Mouse (Mus musculus): ENCODE measurements around the gene Fbn1. TPM values are rescaled to one million over a fixed set of nuclear protein-coding genes. Genes with fewer than 3 reads are reported as not detected.

Gene Fbn1
- polyA plus RNA-seq, 1 experiment from 2014 or later = 20.8 TPM

GRCm38 (mm10) chr2:125380086-125380485 lies 127.7 kb downstream of the Fbn1 start:
- Histone ChIP-seq H3K9ac (no peak overlapping the region), H3K4me3 (replicated peaks) (no peak overlapping the region), H3K9me3 (no peaks in the 10 kb centered on the region), H3K36me3 (no peaks in the 10 kb centered on the region), H3K4me1 (replicated peaks) (no peaks in the 10 kb centered on the region), H3K27ac (no peak overlapping the region), H3K4me2 (replicated peaks) (no peak overlapping the region), H3K27me3 (replicated peaks) (no peaks in the 10 kb centered on the region)
- ATAC-seq = no peak
- WGBS = 55% methylated on average over 2 of the region's 2 CpGs

GRCm38 (mm10) chr2:125379206-125379605 lies 128.6 kb downstream of the Fbn1 start:
- no peaks in the 10 kb centered on the region for H3K36me3 ChIP-seq
- H3K9me3 ChIP-seq = no peaks in the 10 kb centered on the region
- H3K4me1 ChIP-seq (replicated peaks) = no peaks in the 10 kb centered on the region
- no peak for ATAC-seq
- H3K27me3 ChIP-seq (replicated peaks) = no peaks in the 10 kb centered on the region
- H3K9ac ChIP-seq = no peak overlapping the region
- WGBS = 82% methylated on average over 2 of the region's 2 CpGs
- no peak overlapping the region for H3K4me2 ChIP-seq (replicated peaks)
- no peak overlapping the region for H3K27ac ChIP-seq
- H3K4me3 ChIP-seq (replicated peaks) = no peak overlapping the region

- ATAC-seq = no peak
- H3K27ac ChIP-seq = no peak overlapping the region
- no peak overlapping the region for H3K4me2 ChIP-seq (replicated peaks)
- WGBS = 71% methylated on average over 5 of the region's 5 CpGs
- no peaks in the 10 kb centered on the region for H3K4me1 ChIP-seq (replicated peaks)
- no peaks in the 10 kb centered on the region for H3K27me3 ChIP-seq (replicated peaks)
- H3K4me3 ChIP-seq (replicated peaks) = no peak overlapping the region
- no peak overlapping the region for H3K9ac ChIP-seq
- H3K36me3 ChIP-seq = no peaks in the 10 kb centered on the region
- no peaks in the 10 kb centered on the region for H3K9me3 ChIP-seq
Observed at GRCm38 (mm10) chr2:125375926-125376325, 131.9 kb downstream of the Fbn1 start.

DNA sequence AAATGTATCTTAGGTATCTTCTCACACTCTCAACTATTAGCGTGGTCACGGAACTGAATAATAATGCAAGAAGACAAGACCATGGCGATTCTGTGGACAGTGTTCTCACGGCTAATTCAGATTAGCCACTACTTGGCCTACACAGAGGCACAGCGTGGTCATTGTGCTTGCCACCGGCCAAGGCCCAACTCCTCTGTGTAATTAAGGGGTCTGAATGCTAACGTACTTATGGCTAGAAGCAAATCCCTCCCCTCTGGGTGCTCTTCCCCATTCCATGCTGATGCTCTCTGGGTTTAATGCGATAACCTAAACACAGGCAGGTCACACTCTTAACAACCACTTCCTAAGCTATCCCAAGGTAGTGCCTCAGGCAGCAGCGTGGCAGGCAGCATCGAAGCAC lies 132.5 kb downstream of the Fbn1 start:
- Histone ChIP-seq H3K27ac (no peak overlapping the region), H3K9me3 (no peaks in the 10 kb centered on the region), H3K4me1 (replicated peaks) (no peaks in the 10 kb centered on the region), H3K9ac (no peak overlapping the region), H3K4me3 (replicated peaks) (no peak overlapping the region), H3K27me3 (replicated peaks) (no peaks in the 10 kb centered on the region), H3K36me3 (no peaks in the 10 kb centered on the region), H3K4me2 (replicated peaks) (no peak overlapping the region)
- no peak for ATAC-seq
- 77% methylated on average over 10 of the region's 10 CpGs for WGBS

- H3K4me2 ChIP-seq (replicated peaks) = no peak overlapping the region
- H3K27me3 ChIP-seq (replicated peaks) = no peaks in the 10 kb centered on the region
- no peak overlapping the region for H3K9ac ChIP-seq
- no peak overlapping the region for H3K4me3 ChIP-seq (replicated peaks)
- H3K9me3 ChIP-seq = no peaks in the 10 kb centered on the region
- no peaks in the 10 kb centered on the region for H3K4me1 ChIP-seq (replicated peaks)
- WGBS = 91% methylated on average over 8 of the region's 8 CpGs
- no peak for ATAC-seq
- H3K36me3 ChIP-seq = no peaks in the 10 kb centered on the region
- H3K27ac ChIP-seq = no peak overlapping the region
Observed at GRCm38 (mm10) chr2:125369666-125370065, 138.1 kb downstream of the Fbn1 start.

DNA sequence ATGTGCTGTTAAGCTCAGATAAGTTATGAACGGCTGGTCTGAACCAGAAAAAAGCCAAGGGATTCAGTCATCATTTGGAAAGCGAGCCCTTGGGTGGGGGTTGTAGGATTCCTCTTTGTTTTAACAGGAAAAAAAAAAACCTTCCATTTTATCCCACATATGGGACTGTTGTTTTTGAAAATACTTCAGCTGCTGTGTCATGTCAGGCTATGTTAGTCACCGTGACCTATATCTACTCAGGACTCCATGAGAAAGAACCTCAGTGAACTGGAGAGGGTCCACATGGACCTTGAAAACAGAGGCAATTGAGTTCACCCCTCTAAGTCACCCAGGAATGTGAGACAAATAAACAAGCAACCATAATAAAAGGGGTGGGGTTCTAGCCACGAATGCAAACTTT lies 139.2 kb downstream of the Fbn1 start:
- Histone ChIP-seq H3K36me3 (no peaks in the 10 kb centered on the region), H3K27me3 (replicated peaks) (no peaks in the 10 kb centered on the region), H3K9me3 (no peaks in the 10 kb centered on the region), H3K4me2 (replicated peaks) (no peak overlapping the region), H3K4me3 (replicated peaks) (no peak overlapping the region), H3K27ac (no peak overlapping the region), H3K9ac (no peak overlapping the region), H3K4me1 (replicated peaks) (no peaks in the 10 kb centered on the region)
- WGBS = 54% methylated on average over 4 of the region's 4 CpGs
- no peak for ATAC-seq

- H3K36me3 ChIP-seq = 0 out of 2 replicates have a peak, but pooled peaks cover 6% of the 10 kb centered on the region
- H3K4me2 ChIP-seq (replicated peaks) = no peak overlapping the region
Observed at GRCm38 (mm10) chr2:125361661-125362060, 146.1 kb downstream of the Fbn1 start.

DNA sequence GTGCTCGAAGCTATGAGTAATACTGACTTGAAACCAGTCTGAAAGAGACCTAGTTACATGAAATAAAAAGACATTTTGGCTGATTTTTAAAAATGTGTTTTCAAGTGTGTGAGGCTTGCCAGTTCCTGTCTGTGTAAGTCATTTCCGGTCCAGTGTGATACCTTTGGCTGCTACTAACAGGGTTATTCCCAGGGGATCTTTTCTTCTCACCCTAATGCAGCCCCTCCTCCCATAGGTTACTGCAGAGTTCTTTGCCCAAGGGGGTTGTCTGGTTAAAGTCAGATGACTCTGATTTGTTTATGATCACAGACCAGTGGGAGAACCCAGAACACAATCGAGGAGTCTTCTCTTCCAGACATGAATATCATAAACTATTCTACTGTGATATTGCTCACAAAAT lies 151.3 kb downstream of the Fbn1 start:
- Histone ChIP-seq H3K36me3 (0 out of 2 replicates have a peak, but pooled peaks cover 7% of the 10 kb centered on the region), H3K4me3 (replicated peaks) (no peak overlapping the region), H3K27ac (peak overlapping the region; percentile 66; the same call in 1 of the 2 replicates), H3K27me3 (replicated peaks) (no peaks in the 10 kb centered on the region), H3K4me2 (replicated peaks) (no peak overlapping the region), H3K9ac (no peak overlapping the region), H3K4me1 (replicated peaks) (no peaks in the 10 kb centered on the region), H3K9me3 (no peaks in the 10 kb centered on the region)
- ATAC-seq = no peak
- 31% methylated on average over 3 of the region's 3 CpGs for WGBS

More at GRCm38 (mm10) chr2:125361661-125362060, 146.1 kb downstream of the Fbn1 start:
- H3K9ac ChIP-seq = no peak overlapping the region
- H3K27me3 ChIP-seq (replicated peaks) = no peaks in the 10 kb centered on the region
- ATAC-seq = no peak
- H3K4me3 ChIP-seq (replicated peaks) = no peak overlapping the region
- no peaks in the 10 kb centered on the region for H3K4me1 ChIP-seq (replicated peaks)
- 76% methylated on average over 4 of the region's 4 CpGs for WGBS
- no peaks in the 10 kb centered on the region for H3K9me3 ChIP-seq
- H3K27ac ChIP-seq = no peak overlapping the region

DNA sequence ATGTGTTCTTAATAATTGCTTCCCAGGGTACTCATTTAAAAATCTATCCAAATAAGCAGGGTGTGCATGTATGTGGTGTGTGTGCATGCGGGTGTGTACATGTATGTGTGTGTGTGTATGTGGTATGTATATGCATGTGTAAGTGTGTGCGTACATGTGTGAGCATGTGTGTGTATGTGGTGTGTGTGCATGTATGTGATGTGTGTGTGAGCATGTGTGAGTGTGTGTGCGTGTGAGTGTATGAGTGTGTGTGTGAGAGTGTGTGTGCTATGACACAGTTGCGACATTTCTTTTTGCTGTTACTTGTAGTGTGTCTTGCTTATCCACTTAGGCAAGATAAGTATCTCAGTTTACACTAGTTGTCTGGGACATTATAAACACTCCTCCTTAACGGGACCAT lies 151.7 kb downstream of the Fbn1 start:
- no peaks in the 10 kb centered on the region for H3K9me3 ChIP-seq
- 0 out of 2 replicates have a peak, but pooled peaks cover 8% of the 10 kb centered on the region for H3K36me3 ChIP-seq
- peak overlapping the region; percentile 66 for H3K27ac ChIP-seq
- no peaks in the 10 kb centered on the region for H3K4me1 ChIP-seq (replicated peaks)
- no peak overlapping the region for H3K4me2 ChIP-seq (replicated peaks)
- H3K9ac ChIP-seq = no peak overlapping the region
- ATAC-seq = peak; percentile 17; the same call in 1 of the 2 replicates
- H3K4me3 ChIP-seq (replicated peaks) = no peak overlapping the region
- 62% methylated on average over 5 of the region's 5 CpGs for WGBS
- H3K27me3 ChIP-seq (replicated peaks) = no peaks in the 10 kb centered on the region

- peak overlapping the region; percentile 18; the same call in 1 of the 2 replicates for H3K27ac ChIP-seq
- 40% methylated on average over 11 of the region's 11 CpGs for WGBS
- H3K9ac ChIP-seq = no peak overlapping the region
- no peak overlapping the region for H3K4me3 ChIP-seq (replicated peaks)
- H3K4me2 ChIP-seq (replicated peaks) = no peak overlapping the region
- no peak for ATAC-seq
- H3K9me3 ChIP-seq = no peaks in the 10 kb centered on the region
- 0 out of 2 replicates have a peak, but pooled peaks cover 11% of the 10 kb centered on the region for H3K36me3 ChIP-seq
- no peaks in the 10 kb centered on the region for H3K27me3 ChIP-seq (replicated peaks)
- no peaks in the 10 kb centered on the region for H3K4me1 ChIP-seq (replicated peaks)
Observed at GRCm38 (mm10) chr2:125355216-125355971, 152.4 kb downstream of the Fbn1 start.

DNA sequence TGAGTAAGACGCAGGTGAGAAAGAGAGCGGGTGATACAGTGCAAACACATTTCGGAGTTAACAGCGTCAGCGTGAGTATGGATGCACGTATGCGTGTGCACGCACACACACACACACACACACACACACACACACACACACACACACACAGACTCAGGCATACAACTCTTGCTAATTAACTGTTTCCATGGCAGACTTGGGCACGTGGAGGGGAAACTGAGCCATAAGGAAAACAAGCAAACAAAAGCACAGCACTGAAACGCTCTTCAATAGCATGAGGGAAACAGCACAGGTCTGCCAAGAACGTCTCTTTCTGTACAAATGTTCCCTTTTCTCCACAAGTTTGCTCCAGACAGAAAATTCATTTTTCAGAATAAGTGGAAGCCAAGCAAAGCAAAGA lies 153.2 kb downstream of the Fbn1 start:
- 0 out of 2 replicates have a peak, but pooled peaks cover 11% of the 10 kb centered on the region for H3K36me3 ChIP-seq
- WGBS = 83% methylated on average over 11 of the region's 11 CpGs
- no peaks in the 10 kb centered on the region for H3K9me3 ChIP-seq
- no peak overlapping the region for H3K4me2 ChIP-seq (replicated peaks)
- H3K4me1 ChIP-seq (replicated peaks) = no peaks in the 10 kb centered on the region
- no peaks in the 10 kb centered on the region for H3K27me3 ChIP-seq (replicated peaks)
- H3K27ac ChIP-seq = no peak overlapping the region
- no peak for ATAC-seq
- no peak overlapping the region for H3K4me3 ChIP-seq (replicated peaks)
- no peak overlapping the region for H3K9ac ChIP-seq

DNA sequence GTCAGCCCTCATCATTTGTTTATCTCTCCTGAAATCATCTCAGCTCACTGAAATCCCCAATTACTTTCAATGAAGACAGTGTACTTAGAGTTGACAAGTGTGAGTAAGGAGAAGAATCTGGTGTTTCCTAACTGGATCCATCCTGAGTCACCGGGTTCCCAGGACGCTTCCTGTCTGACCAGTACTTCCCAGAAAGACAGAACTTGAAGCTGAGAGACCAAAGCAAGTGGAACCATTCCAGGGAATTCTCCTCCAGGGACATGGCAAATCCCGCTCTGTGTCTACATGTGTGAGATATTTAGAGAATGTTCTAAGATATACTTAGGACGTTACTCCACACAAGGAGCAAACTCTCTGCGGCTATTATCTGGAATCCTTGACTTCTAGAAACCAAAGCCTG lies 158.6 kb downstream of the Fbn1 start:
- H3K9ac ChIP-seq = no peak overlapping the region
- no peaks in the 10 kb centered on the region for H3K9me3 ChIP-seq
- no peaks in the 10 kb centered on the region for H3K4me1 ChIP-seq (replicated peaks)
- no peak overlapping the region for H3K4me3 ChIP-seq (replicated peaks)
- no peak overlapping the region for H3K4me2 ChIP-seq (replicated peaks)
- H3K27me3 ChIP-seq (replicated peaks) = no peaks in the 10 kb centered on the region
- 0 out of 2 replicates have a peak, but pooled peaks cover 8% of the 10 kb centered on the region for H3K36me3 ChIP-seq
- 76% methylated on average over 5 of the region's 5 CpGs for WGBS
- H3K27ac ChIP-seq = no peak overlapping the region
- ATAC-seq = no peak

Data from intestine, embryonic 15.5 days (tissue).